Mouse (Mus musculus) hindbrain, embryonic 10.5 days (tissue): ENCODE results near the gene Xrcc4. TPM values are rescaled to one million over a fixed set of nuclear protein-coding genes. Genes with fewer than 3 reads are reported as not detected.
A peak's percentile ranks its signal among the peaks of the same experiment; 100 is the strongest.
"Not testable (repeated sequence)": the region's sequence is repeated elsewhere in the genome, so short reads cannot be mapped to it uniquely, and the experiment has no call there.

Experiments
- DNase-seq: peaks from one replicate; pipeline ENCODE4 v3.0.0-alpha.2; 2017; ENCODE audit warnings: low spot score
- H3K27ac ChIP-seq: fragments of 300-500 bp; sonication (generic); 2 replicates; pipeline ENCODE4 v1.5.1; 2016; ENCODE audit warnings: mild to moderate bottlenecking, moderate library complexity
- H3K27me3 ChIP-seq: fragments of 300-500 bp; sonication (generic); 2 replicates; pipeline ENCODE4 v1.6.1; 2016; ENCODE audit warnings: mild to moderate bottlenecking; ENCODE audit not compliant: poor library complexity, insufficient read depth, severe bottlenecking
- H3K36me3 ChIP-seq: fragments of 300-500 bp; sonication (generic); 2 replicates; pipeline ENCODE4 v1.6.1; 2016; ENCODE audit warnings: mild to moderate bottlenecking, moderate library complexity
- H3K4me1 ChIP-seq: fragments of 300-500 bp; sonication (generic); replicated peaks from 2 replicates; pipeline ENCODE4 v1.6.1; 2016; ENCODE audit warnings: mild to moderate bottlenecking
- H3K4me3 ChIP-seq: fragments of 300-500 bp; sonication (generic); 2 replicates; pipeline ENCODE4 v1.5.1; 2016; ENCODE audit warnings: mild to moderate bottlenecking, moderate library complexity
- H3K9me3 ChIP-seq: fragments of 300-500 bp; sonication (generic); 2 replicates; pipeline ENCODE4 v1.6.1; 2016; ENCODE audit warnings: mild to moderate bottlenecking, moderate library complexity
- WGBS: fragments of 180-500 bp; shearing (Covaris S2); methylation state at CpG from one replicate; pipeline ENCODE4 v1.1.7; 2016; 5-methylcytosine and 5-hydroxymethylcytosine counted together
- polyA plus RNA-seq: library from polyadenylated mRNA; unstranded; fragments of >200 nt; fragmentation: Nextera tagmentation; extraction: Ambion mirVana; gene quantifications from 2 replicates; pipeline ENCODE4 v1.2.1, GENCODE M21; 2016

The Xrcc4 gene
- polyA plus RNA-seq, 1 experiment from 2014 or later = 9.4 TPM

- 0 out of 2 replicates have a peak overlapping the region, but pooled peaks have one; percentile 26 for H3K27ac ChIP-seq
- no peaks in the 10 kb centered on the region for H3K36me3 ChIP-seq
- 64% methylated on average over 7 of the region's 7 CpGs for whole genome bisulfite sequencing
- peak; percentile 62 for DNase-seq
- H3K27me3 ChIP-seq = no peaks in the 10 kb centered on the region
- peaks cover 11% of the 10 kb centered on the region for H3K4me1 ChIP-seq
- H3K9me3 ChIP-seq = no peaks in the 10 kb centered on the region
- H3K4me3 ChIP-seq = no peak overlapping the region
Observed at GRCm38 (mm10) chr13:89779208-89779911, 310.0 kb downstream of the Xrcc4 start.

GRCm38 (mm10) chr13:89777764-89778163 lies 311.6 kb downstream of the Xrcc4 start:
- Histone ChIP-seq H3K27me3 (no peaks in the 10 kb centered on the region), H3K4me1 (peaks cover 11% of the 10 kb centered on the region), H3K27ac (no peak overlapping the region), H3K36me3 (no peaks in the 10 kb centered on the region), H3K9me3 (no peaks in the 10 kb centered on the region), H3K4me3 (no peak overlapping the region)
- no peak for DNase-seq
- 44% methylated on average over 1 of the region's 1 CpGs for WGBS

GRCm38 (mm10) chr13:89777146-89777545 lies 312.3 kb downstream of the Xrcc4 start:
- no peak overlapping the region for H3K27ac ChIP-seq
- no peaks in the 10 kb centered on the region for H3K27me3 ChIP-seq
- H3K9me3 ChIP-seq = no peaks in the 10 kb centered on the region
- H3K4me1 ChIP-seq = peaks cover 11% of the 10 kb centered on the region
- no peaks in the 10 kb centered on the region for H3K36me3 ChIP-seq
- H3K4me3 ChIP-seq = no peak overlapping the region
- no peak for DNase-seq
- 87% methylated on average over 1 of the region's 1 CpGs for WGBS

- no peak for DNase-seq
- WGBS = 84% methylated on average over 1 of the region's 1 CpGs
- H3K36me3 ChIP-seq = no peaks in the 10 kb centered on the region
- H3K4me1 ChIP-seq = no peaks in the 10 kb centered on the region
- no peaks in the 10 kb centered on the region for H3K27me3 ChIP-seq
- H3K4me3 ChIP-seq = no peak overlapping the region
- no peak overlapping the region for H3K27ac ChIP-seq
- no peaks in the 10 kb centered on the region for H3K9me3 ChIP-seq
Observed at GRCm38 (mm10) chr13:89766551-89766950, 322.9 kb downstream of the Xrcc4 start.

GRCm38 (mm10) chr13:89765966-89766365 lies 323.4 kb downstream of the Xrcc4 start:
- 97% methylated on average over 3 of the region's 3 CpGs for WGBS
- H3K36me3 ChIP-seq = no peaks in the 10 kb centered on the region
- H3K4me1 ChIP-seq = no peaks in the 10 kb centered on the region
- H3K4me3 ChIP-seq = no peak overlapping the region
- no peak for DNase-seq
- H3K27me3 ChIP-seq = no peaks in the 10 kb centered on the region
- H3K27ac ChIP-seq = no peak overlapping the region
- no peaks in the 10 kb centered on the region for H3K9me3 ChIP-seq

GRCm38 (mm10) chr13:89762339-89762738 lies 327.1 kb downstream of the Xrcc4 start:
- Histone ChIP-seq H3K4me1 (no peaks in the 10 kb centered on the region), H3K27ac (no peak overlapping the region), H3K27me3 (no peaks in the 10 kb centered on the region), H3K9me3 (no peaks in the 10 kb centered on the region), H3K4me3 (no peak overlapping the region), H3K36me3 (no peaks in the 10 kb centered on the region)
- no peak for DNase-seq
- WGBS = 63% methylated on average over 3 of the region's 3 CpGs

- H3K4me1 ChIP-seq = no peaks in the 10 kb centered on the region
Observed at GRCm38 (mm10) chr13:89756347-89756746, 333.1 kb downstream of the Xrcc4 start.

GRCm38 (mm10) chr13:89750562-89750961 lies 338.8 kb downstream of the Xrcc4 start:
- not testable (repeated sequence) for DNase-seq, H3K4me1 ChIP-seq, H3K4me3 ChIP-seq, H3K27ac ChIP-seq, H3K36me3 ChIP-seq, H3K9me3 ChIP-seq, H3K27me3 ChIP-seq
- 20% methylated on average over 3 of the region's 3 CpGs for WGBS

More at GRCm38 (mm10) chr13:89756347-89756746, 333.1 kb downstream of the Xrcc4 start:
- no peaks in the 10 kb centered on the region for H3K9me3 ChIP-seq
- no peaks in the 10 kb centered on the region for H3K27me3 ChIP-seq
- H3K36me3 ChIP-seq = no peaks in the 10 kb centered on the region
- H3K27ac ChIP-seq = no peak overlapping the region
- DNase-seq = no peak
- no peak overlapping the region for H3K4me3 ChIP-seq

GRCm38 (mm10) chr13:89743201-89743600 lies 346.2 kb downstream of the Xrcc4 start:
- Histone ChIP-seq H3K9me3 (no peaks in the 10 kb centered on the region), H3K4me3 (peak overlapping the region; percentile 73), H3K27ac (peak overlapping the region; percentile 92), H3K27me3 (no peaks in the 10 kb centered on the region), H3K4me1 (peaks cover 40% of the 10 kb centered on the region), H3K36me3 (no peaks in the 10 kb centered on the region)
- DNase-seq = no peak
- WGBS = 4% methylated on average over 8 of the region's 8 CpGs

GRCm38 (mm10) chr13:89742686-89743200 lies 346.7 kb downstream of the Xrcc4 start:
- DNase-seq = no peak

GRCm38 (mm10) chr13:89741766-89742685 lies 347.4 kb downstream of the Xrcc4 start, which contains the start of gene Vcan:
Gene Vcan, minus strand, starts transcription at chr13:89742509.
- WGBS = under 1% methylated on average over 40 of the region's 40 CpGs
- DNase-seq = peak; percentile 82
- Histone ChIP-seq H3K4me3 (peak within 1 kb of the TSS; percentile 73), H3K4me1 (peaks cover 44% of the 10 kb centered on the region), H3K9me3 (no peaks in the 10 kb centered on the region), H3K36me3 (no peaks in the 10 kb centered on the region), H3K27me3 (no peaks in the 10 kb centered on the region), H3K27ac (peak within 1 kb of the TSS; percentile 92)

More at GRCm38 (mm10) chr13:89742686-89743200, 346.7 kb downstream of the Xrcc4 start:
- H3K4me3 ChIP-seq = peak overlapping the region; percentile 73
- no peaks in the 10 kb centered on the region for H3K27me3 ChIP-seq
- peaks cover 43% of the 10 kb centered on the region for H3K4me1 ChIP-seq
- H3K9me3 ChIP-seq = no peaks in the 10 kb centered on the region
- H3K27ac ChIP-seq = peak overlapping the region; percentile 92
- WGBS = under 1% methylated on average over 15 of the region's 15 CpGs
- H3K36me3 ChIP-seq = no peaks in the 10 kb centered on the region

GRCm38 (mm10) chr13:89741116-89741551 lies 348.3 kb downstream of the Xrcc4 start:
- DNase-seq = peak; percentile 82
- no peaks in the 10 kb centered on the region for H3K36me3 ChIP-seq
- H3K27ac ChIP-seq = peak overlapping the region; percentile 92
- under 1% methylated on average over 14 of the region's 14 CpGs for WGBS
- no peaks in the 10 kb centered on the region for H3K9me3 ChIP-seq
- peaks cover 44% of the 10 kb centered on the region for H3K4me1 ChIP-seq
- no peaks in the 10 kb centered on the region for H3K27me3 ChIP-seq
- H3K4me3 ChIP-seq = peak overlapping the region; percentile 73
